Mouse (Mus musculus): ENCODE data around the gene Naa60.

DNA sequence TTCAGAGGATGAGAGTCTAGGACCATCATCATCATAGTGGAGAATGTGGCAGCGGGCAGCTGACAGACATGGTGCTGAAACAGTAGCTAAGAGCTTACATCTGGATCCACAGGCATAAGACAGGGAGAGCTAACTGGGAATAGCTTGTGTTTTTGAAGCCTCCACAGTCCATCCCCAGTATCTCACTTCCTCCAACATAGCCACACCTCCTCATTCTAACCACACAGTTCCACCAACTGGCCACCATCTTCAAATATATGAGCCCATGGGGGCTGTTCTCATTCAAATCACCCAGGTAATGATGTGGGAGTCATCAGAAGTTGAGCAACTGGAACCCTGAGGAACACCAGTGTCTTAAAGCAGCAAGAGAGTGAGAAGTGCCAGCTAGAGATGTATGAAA is 79.0 kb downstream of the Naa60 start:
- TF ChIP-seq CTCF (conservative IDR thresholded peaks at IDR 0.05; ENCODE audit: low read length): no peak
- TF ChIP-seq NANOG (IDR thresholded peaks at IDR 0.05; ENCODE audit: borderline replicate concordance, low read length): no peak
- no peak for TF ChIP-seq POU5F1 (IDR thresholded peaks at IDR 0.05; ENCODE audit: borderline replicate concordance, low read length)
